Mouse (Mus musculus) frontal cortex, postnatal 10 days (tissue): ENCODE measurements at regions not wholly inside any gene's neighbourhood (a gene's known extent, or its start where the extent isn't known, plus 50 kb on each side); places are given as distances from the start of the nearest gene placed in this dataset.

Source experiments
- DNase-seq, 2 experiments: peaks; one replicate each; pipeline ENCODE4 v3.0.0; 2022; ENCODE audit warnings: low spot score in 2 of 2, mixed read lengths in 1 of 2

DNA sequence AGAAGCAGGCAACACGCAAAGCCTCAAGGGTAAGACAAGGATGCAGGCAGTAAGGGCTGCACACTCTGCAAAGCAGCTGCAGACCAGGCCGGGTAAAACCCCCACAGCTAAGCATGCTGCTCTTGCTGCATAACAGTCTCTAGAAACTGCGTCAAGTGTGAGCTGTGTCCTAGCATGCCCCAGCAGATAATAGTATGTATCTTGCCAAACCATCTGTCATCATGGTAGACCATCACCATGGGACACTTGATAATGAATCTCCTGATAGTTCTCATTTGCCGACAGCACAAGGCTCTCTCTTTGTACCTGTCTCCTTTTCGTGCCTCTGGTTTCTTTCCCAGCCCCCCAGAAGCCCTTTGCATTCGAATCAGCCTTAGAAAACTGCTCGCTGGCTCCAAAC is 52.5 kb upstream of the Ddx18 start:
- no peak for DNase-seq

- no peak for DNase-seq
These were observed 50.8 kb upstream of the Ddx18 start for GRCm38 (mm10) chr1:121618550-121618949.
